Mouse (Mus musculus): ENCODE data around the gene Snx6. TPM values are rescaled to one million over a fixed set of nuclear protein-coding genes. Genes with fewer than 3 reads are reported as not detected.

Snx6 gene
- total RNA-seq (2023): 10 to 100 TPM; 65.7 to 68.9 TPM

GRCm38 (mm10) chr12:54795153-54795998 is at the start of gene Snx6:
Snx6 (minus strand) TSS chr12:54795703.

Other genes starting within 250 kb of the Snx6 start
- gene Sptssa, start 139.1 kb downstream of the Snx6 start, total RNA-seq (2023): 10 to 100 TPM; 28.8 to 34.9 TPM
- gene Eapp, start 99.8 kb downstream of the Snx6 start, total RNA-seq (2023): 10 to 100 TPM; 37.5 to 42.3 TPM
- 10 to 100 TPM; 51.6 to 68.1 TPM for gene Cfl2, start 67.2 kb upstream of the Snx6 start, total RNA-seq (2023)
- gene Gm20403, start 190.8 kb upstream of the Snx6 start, total RNA-seq (2023): not detected
- gene Baz1a, start 218.6 kb upstream of the Snx6 start, total RNA-seq (2023): 100 to 1,000 TPM; 264 to 292 TPM